ENCODE assay signal across 2 mouse cellular contexts in genomic region chr17:46266986-46267385, GRCm38 (mm10).
TF ChIP-seq lines count a peak whose summit lies in the region.

No protein-coding gene starts in this region.

TF ChIP-seq in C2C12, 6 proteins besides CTCF, POLR2A, EP300 and RAD21:
- TF ChIP-seq MAX (IDR thresholded peaks at IDR 0.05): no peak
- no peak for TF ChIP-seq MYOG (IDR thresholded peaks at IDR 0.05; ENCODE audit: control insufficient read depth, extremely low read depth, insufficient read length)
- no peak for TF ChIP-seq MYOD1 (IDR thresholded peaks at IDR 0.05; ENCODE audit: control insufficient read depth, insufficient read length, low read depth)
- TF ChIP-seq FOSL1 (IDR thresholded peaks at IDR 0.05; ENCODE audit: insufficient read depth, low read length, poor library complexity, severe bottlenecking): no peak
- TF ChIP-seq CEBPB (IDR thresholded peaks at IDR 0.05; ENCODE audit: low read depth): no peak
- TF ChIP-seq USF1 (IDR thresholded peaks at IDR 0.05; ENCODE audit: low read depth): no peak

TF ChIP-seq in ES-E14, 5 proteins besides CTCF, POLR2A, EP300 and RAD21:
- TF ChIP-seq ZC3H11A (IDR thresholded peaks at IDR 0.05; ENCODE audit: borderline replicate concordance, low read depth, low read length): no peak
- TF ChIP-seq ZNF384 (IDR thresholded peaks at IDR 0.05; ENCODE audit: low read depth, low read length): no peak
- no peak for TF ChIP-seq MAFK (IDR thresholded peaks at IDR 0.05; ENCODE audit: insufficient read depth, low read depth, low read length)
- no peak for TF ChIP-seq HCFC1 (IDR thresholded peaks at IDR 0.05; ENCODE audit: borderline replicate concordance, insufficient read depth, low read length)
- TF ChIP-seq CHD2 (IDR thresholded peaks at IDR 0.05; ENCODE audit: low read depth, low read length): no peak
TF ChIP-seq in ES-E14: peak in this region for 0.
